Mouse (Mus musculus): ENCODE data around the gene Pxt1.

Pxt1 gene

DNA sequence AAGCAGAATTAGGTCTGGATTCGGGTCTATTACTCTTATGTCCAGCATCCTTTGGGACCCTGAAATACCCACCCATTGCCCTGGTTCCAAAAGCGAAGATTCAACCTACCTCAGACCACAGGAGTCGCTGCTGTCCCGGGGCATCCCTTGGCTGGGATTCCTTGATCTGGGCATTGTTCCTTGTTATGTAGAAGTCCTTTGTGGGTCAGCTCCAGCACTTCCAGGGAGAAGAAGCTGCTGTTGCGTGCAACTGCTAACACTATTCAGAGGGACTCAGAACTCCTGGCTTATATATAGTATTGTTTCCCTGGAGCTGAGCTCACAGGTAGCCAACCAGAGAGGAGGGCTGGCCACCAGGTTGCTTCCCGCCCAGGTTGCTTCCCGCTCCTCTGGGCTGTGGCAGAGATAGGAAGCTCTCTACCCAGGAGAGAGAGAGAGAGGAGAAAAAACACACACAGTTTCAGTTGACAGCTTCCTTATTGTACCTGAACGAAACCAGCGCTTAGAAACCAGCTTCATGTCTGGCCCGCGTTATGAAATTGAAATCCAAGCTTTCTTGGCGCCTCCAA lies 28.5 kb downstream of the Pxt1 start, which contains the start of gene 4930539E08Rik:
Gene 4930539E08Rik (minus strand): TSS at position 265 of the 569 bp plus-strand sequence.
- no peaks in the 10 kb centered on the region for H3K36me3 ChIP-seq (ENCODE audit: insufficient read depth, low read length)
- TF ChIP-seq POU5F1 (IDR thresholded peaks at IDR 0.05; ENCODE audit: borderline replicate concordance, low read length) (no peak), NANOG (IDR thresholded peaks at IDR 0.05; ENCODE audit: borderline replicate concordance, low read length) (no peak), CTCF (conservative IDR thresholded peaks at IDR 0.05; ENCODE audit: low read length) (no peak)
- H3K9me3 ChIP-seq (ENCODE audit: low read length), result no peaks in the 10 kb centered on the region
- peaks cover 12% of the 10 kb centered on the region for H3K4me1 ChIP-seq (replicated peaks; ENCODE audit: low read depth, low read length)
- 0 out of 2 replicates have a peak, but pooled peaks cover 4% of the 10 kb centered on the region for H3K27me3 ChIP-seq (ENCODE audit: insufficient read depth, low read length)
- no peak within 1 kb of the TSS for H3K4me3 ChIP-seq (replicated peaks; ENCODE audit: low read length)

DNA sequence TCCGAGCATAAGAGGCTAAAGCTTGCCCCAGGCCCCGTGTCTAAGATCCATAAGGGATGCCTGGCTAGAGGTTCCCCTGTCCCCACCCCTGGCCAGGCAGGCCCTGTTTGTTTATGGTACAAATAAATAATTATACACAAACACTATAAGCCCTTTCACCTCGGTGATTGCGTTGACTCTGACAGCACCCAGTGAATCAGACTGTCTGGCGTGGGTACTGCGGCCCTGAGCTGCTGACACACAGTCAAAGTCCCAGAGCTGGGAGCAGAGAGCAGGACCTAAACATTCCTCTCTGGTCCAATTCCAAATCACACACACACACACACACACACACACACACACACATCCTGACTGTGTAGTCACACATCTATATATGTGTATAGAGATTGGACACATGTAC lies 29.7 kb downstream of the Pxt1 start:
- TF ChIP-seq CTCF (conservative IDR thresholded peaks at IDR 0.05; ENCODE audit: low read length) (no peak), POU5F1 (IDR thresholded peaks at IDR 0.05; ENCODE audit: borderline replicate concordance, low read length) (no peak), NANOG (IDR thresholded peaks at IDR 0.05; ENCODE audit: borderline replicate concordance, low read length) (no peak)
- H3K27me3 ChIP-seq (ENCODE audit: insufficient read depth, low read length), result peaks cover 10% of the 10 kb centered on the region; the same call in 1 of the 2 replicates
- no peaks in the 10 kb centered on the region for H3K9me3 ChIP-seq (ENCODE audit: low read length)
- H3K4me1 ChIP-seq (replicated peaks; ENCODE audit: low read depth, low read length), result peaks cover 24% of the 10 kb centered on the region
- no peak overlapping the region for H3K4me3 ChIP-seq (replicated peaks; ENCODE audit: low read length)
- no peaks in the 10 kb centered on the region for H3K36me3 ChIP-seq (ENCODE audit: insufficient read depth, low read length)

GRCm38 (mm10) chr17:28913200-28913599 lies 30.4 kb downstream of the Pxt1 start:
- peaks cover 16% of the 10 kb centered on the region for H3K27me3 ChIP-seq (ENCODE audit: insufficient read depth, low read length)
- peaks cover 31% of the 10 kb centered on the region for H3K4me1 ChIP-seq (replicated peaks; ENCODE audit: low read depth, low read length)
- no peak for TF ChIP-seq NANOG (IDR thresholded peaks at IDR 0.05; ENCODE audit: borderline replicate concordance, low read length)
- TF ChIP-seq POU5F1 (IDR thresholded peaks at IDR 0.05; ENCODE audit: borderline replicate concordance, low read length), result no peak
- no peak for TF ChIP-seq CTCF (conservative IDR thresholded peaks at IDR 0.05; ENCODE audit: low read length)
- H3K36me3 ChIP-seq (ENCODE audit: insufficient read depth, low read length), result no peaks in the 10 kb centered on the region
- no peak overlapping the region for H3K4me3 ChIP-seq (replicated peaks; ENCODE audit: low read length)
- no peaks in the 10 kb centered on the region for H3K9me3 ChIP-seq (ENCODE audit: low read length)

DNA sequence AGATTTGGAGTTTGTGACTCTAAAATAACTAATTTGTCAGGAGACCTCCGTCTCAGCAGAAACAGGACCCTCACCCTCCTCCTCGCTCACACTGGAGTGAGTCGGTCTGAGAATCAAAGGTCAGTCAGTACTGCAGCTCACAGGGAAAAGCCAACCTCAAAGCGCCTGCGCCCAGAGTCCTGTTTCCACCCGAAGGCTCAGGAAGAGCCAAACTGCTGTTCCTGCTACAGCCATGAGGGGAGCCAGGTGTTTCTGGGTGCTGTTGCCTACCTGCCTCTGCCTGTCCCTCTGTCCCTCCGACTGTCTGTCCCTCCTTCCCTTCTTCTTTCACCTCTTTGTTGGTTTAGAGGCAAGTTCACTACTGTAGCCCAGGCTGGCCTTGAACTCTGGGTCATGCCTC lies 33.5 kb downstream of the Pxt1 start:
- Histone ChIP-seq H3K27me3 (ENCODE audit: insufficient read depth, low read length) (peaks cover 19% of the 10 kb centered on the region), H3K9me3 (ENCODE audit: low read length) (no peaks in the 10 kb centered on the region), H3K4me1 (replicated peaks; ENCODE audit: low read depth, low read length) (peaks cover 40% of the 10 kb centered on the region), H3K4me3 (replicated peaks; ENCODE audit: low read length) (peak overlapping the region; percentile 62), H3K36me3 (ENCODE audit: insufficient read depth, low read length) (no peaks in the 10 kb centered on the region)
- TF ChIP-seq CTCF (conservative IDR thresholded peaks at IDR 0.05; ENCODE audit: low read length), result peak; percentile 62
- no peak for TF ChIP-seq NANOG (IDR thresholded peaks at IDR 0.05; ENCODE audit: borderline replicate concordance, low read length)

DNA sequence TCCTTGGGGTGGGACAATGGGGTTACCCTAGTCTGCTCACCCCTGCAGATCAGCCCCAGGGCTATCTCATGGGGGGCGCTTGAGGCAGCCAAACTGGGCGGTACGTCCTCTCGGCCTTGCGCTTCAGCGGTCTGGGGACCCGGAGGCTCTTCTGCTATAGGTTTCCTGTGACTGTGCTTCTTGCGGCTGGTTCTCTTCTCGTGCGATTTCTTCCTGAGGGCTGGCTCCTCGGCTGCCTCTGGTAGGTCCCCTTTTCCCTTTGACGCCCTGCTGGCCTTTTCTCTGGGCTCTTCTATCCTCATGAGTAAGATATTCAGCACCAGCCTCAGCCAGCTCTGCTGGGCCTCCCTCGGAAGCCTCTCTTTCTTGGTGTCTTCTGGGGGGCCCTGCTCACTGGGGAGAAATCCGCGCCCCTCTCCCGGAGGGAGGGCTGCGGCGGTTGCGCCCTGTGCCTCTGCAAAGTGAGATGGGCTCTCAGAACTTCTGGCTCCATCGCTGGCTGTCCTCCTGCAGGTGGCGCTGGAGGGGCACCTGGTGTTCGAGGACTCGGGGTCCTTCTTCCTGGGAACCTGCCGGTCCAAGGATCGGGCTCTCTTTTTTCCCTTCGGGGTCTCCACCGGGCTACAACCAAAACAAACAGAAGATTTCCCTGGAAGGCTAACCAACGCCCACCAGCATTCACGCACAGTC lies 34.2 kb downstream of the Pxt1 start:
- H3K27me3 ChIP-seq (ENCODE audit: insufficient read depth, low read length), result peaks cover 19% of the 10 kb centered on the region
- H3K9me3 ChIP-seq (ENCODE audit: low read length), result no peaks in the 10 kb centered on the region
- H3K36me3 ChIP-seq (ENCODE audit: insufficient read depth, low read length), result no peaks in the 10 kb centered on the region
- TF ChIP-seq NANOG (IDR thresholded peaks at IDR 0.05; ENCODE audit: borderline replicate concordance, low read length), result no peak
- peak; percentile 63 for TF ChIP-seq CTCF (conservative IDR thresholded peaks at IDR 0.05; ENCODE audit: low read length)
- TF ChIP-seq POU5F1 (IDR thresholded peaks at IDR 0.05; ENCODE audit: borderline replicate concordance, low read length), result no peak
- peak overlapping the region; percentile 62 for H3K4me3 ChIP-seq (replicated peaks; ENCODE audit: low read length)
- H3K4me1 ChIP-seq (replicated peaks; ENCODE audit: low read depth, low read length), result peaks cover 45% of the 10 kb centered on the region

DNA sequence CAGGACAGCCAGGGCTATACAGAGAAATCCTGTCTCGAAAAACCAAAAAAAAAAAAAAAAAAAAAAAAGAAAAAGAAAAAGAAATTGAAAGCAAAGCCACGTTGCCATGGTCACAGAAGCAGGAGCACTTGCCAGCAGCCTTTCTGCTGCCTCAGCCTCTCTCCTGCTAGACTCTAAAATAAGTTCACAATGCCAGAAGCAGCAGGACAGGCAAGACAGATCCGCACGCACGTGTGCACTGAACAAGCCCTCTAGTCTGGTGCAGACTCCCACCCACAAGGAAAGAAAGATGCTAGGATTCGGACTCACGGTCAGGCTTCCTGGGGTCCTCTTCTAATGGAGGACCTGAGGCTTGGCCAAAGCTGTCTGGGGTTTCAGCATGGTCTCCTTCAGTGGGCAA lies 35.7 kb downstream of the Pxt1 start:
- H3K27me3 ChIP-seq (ENCODE audit: insufficient read depth, low read length), result peaks cover 19% of the 10 kb centered on the region
- peaks cover 52% of the 10 kb centered on the region for H3K4me1 ChIP-seq (replicated peaks; ENCODE audit: low read depth, low read length)
- TF ChIP-seq CTCF (conservative IDR thresholded peaks at IDR 0.05; ENCODE audit: low read length), result no peak
- TF ChIP-seq NANOG (IDR thresholded peaks at IDR 0.05; ENCODE audit: borderline replicate concordance, low read length), result no peak
- no peaks in the 10 kb centered on the region for H3K36me3 ChIP-seq (ENCODE audit: insufficient read depth, low read length)
- H3K9me3 ChIP-seq (ENCODE audit: low read length), result no peaks in the 10 kb centered on the region
- no peak overlapping the region for H3K4me3 ChIP-seq (replicated peaks; ENCODE audit: low read length)

GRCm38 (mm10) chr17:28905377-28905916 lies 38.2 kb downstream of the Pxt1 start:
- TF ChIP-seq POU5F1 (IDR thresholded peaks at IDR 0.05; ENCODE audit: borderline replicate concordance, low read length), result no peak
- no peak for TF ChIP-seq CTCF (conservative IDR thresholded peaks at IDR 0.05; ENCODE audit: low read length)
- TF ChIP-seq NANOG (IDR thresholded peaks at IDR 0.05; ENCODE audit: borderline replicate concordance, low read length), result no peak
- Histone ChIP-seq H3K9me3 (ENCODE audit: low read length) (no peaks in the 10 kb centered on the region), H3K27me3 (ENCODE audit: insufficient read depth, low read length) (peaks cover 14% of the 10 kb centered on the region), H3K4me1 (replicated peaks; ENCODE audit: low read depth, low read length) (peaks cover 67% of the 10 kb centered on the region), H3K36me3 (ENCODE audit: insufficient read depth, low read length) (no peaks in the 10 kb centered on the region), H3K4me3 (replicated peaks; ENCODE audit: low read length) (0 out of 2 replicates have a peak overlapping the region, but pooled peaks have one; percentile 20)

DNA sequence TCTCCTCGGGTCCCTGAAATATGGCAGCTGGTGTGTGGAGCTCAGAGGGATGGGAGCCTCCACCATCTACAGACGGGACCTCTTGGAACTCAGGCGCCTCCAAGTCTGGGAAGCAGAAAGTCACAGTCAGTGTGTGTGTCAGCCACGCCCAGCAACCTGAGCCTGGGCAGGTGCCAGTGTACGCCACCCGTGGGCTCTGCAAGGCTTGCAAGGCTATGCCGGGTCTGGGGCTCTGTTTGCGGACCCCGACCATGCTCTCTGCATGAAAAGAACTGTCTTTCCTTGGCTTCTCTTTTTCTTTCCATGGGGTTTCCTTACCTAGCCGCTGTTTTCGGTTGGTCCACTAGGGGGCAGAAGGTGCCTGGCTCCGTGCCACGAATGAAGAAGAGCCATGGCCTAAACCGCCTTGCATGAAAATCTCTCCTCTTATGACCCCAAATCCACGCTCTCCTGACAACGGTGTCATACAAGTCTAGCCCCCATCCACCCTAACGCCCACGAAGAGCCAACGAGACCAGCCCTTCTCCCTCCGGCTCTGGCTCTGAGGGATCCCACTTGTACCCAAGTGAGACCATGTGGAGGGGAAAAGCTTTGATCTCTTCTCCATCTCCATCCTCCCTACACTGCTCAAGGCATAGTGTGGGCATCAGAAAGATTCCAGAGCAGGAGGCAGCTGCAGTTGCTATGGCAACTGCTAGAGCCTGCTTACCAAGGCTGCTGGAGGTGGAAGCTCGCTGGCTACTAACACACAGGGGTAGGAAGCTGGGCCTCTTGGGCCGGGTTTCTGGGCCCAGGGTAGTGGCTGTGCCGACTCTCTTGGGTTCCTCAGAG lies 38.9 kb downstream of the Pxt1 start:
- H3K4me1 ChIP-seq (replicated peaks; ENCODE audit: low read depth, low read length), result peaks cover 67% of the 10 kb centered on the region
- peaks cover 14% of the 10 kb centered on the region for H3K27me3 ChIP-seq (ENCODE audit: insufficient read depth, low read length)
- H3K4me3 ChIP-seq (replicated peaks; ENCODE audit: low read length), result peak overlapping the region; percentile 41; the same call in 1 of the 2 replicates
- H3K9me3 ChIP-seq (ENCODE audit: low read length), result no peaks in the 10 kb centered on the region
- no peaks in the 10 kb centered on the region for H3K36me3 ChIP-seq (ENCODE audit: insufficient read depth, low read length)
- TF ChIP-seq CTCF (conservative IDR thresholded peaks at IDR 0.05; ENCODE audit: low read length), result peak; percentile 92
- no peak for TF ChIP-seq NANOG (IDR thresholded peaks at IDR 0.05; ENCODE audit: borderline replicate concordance, low read length)
- no peak for TF ChIP-seq POU5F1 (IDR thresholded peaks at IDR 0.05; ENCODE audit: borderline replicate concordance, low read length)

All from E14TG2a.4 (cell line).